Mouse (Mus musculus) ES-Bruce4 (cell line): ENCODE results near the gene Prickle2.

Experiments
- CTCF ChIP-seq: IDR thresholded peaks from one replicate; pipeline ENCODE4 v1.8.1; 2011; ENCODE audit warnings: low read depth, low read length
- EP300 ChIP-seq: IDR thresholded peaks from 2 replicates; pipeline ENCODE4 v1.6.1; 2011; ENCODE audit warnings: low read depth, low read length; ENCODE audit not compliant: insufficient read depth
- POLR2A ChIP-seq: IDR thresholded peaks from one replicate; pipeline ENCODE4 v1.8.1; 2011; ENCODE audit warnings: low read length; ENCODE audit not compliant: insufficient read depth

- no peak for TF ChIP-seq POLR2A
- TF ChIP-seq CTCF = no peak
- no peak for TF ChIP-seq EP300
Observed at GRCm38 (mm10) chr6:92584026-92584425, 121.9 kb downstream of the Prickle2 start.
